Mouse (Mus musculus) c-Kit-negative CD71-positive TER-119-positive erythroid progenitor cells, embryonic 14.5 days (primary cell): ENCODE results near the gene Wdr18.
A peak's percentile ranks its signal among the peaks of the same experiment; 100 is the strongest.

ENCODE experiments used
- DNase-seq: peaks from one replicate; pipeline ENCODE4 v3.0.0-alpha.2; 2013; ENCODE audit warnings: low read depth, low spot score

Wdr18 gene

DNA sequence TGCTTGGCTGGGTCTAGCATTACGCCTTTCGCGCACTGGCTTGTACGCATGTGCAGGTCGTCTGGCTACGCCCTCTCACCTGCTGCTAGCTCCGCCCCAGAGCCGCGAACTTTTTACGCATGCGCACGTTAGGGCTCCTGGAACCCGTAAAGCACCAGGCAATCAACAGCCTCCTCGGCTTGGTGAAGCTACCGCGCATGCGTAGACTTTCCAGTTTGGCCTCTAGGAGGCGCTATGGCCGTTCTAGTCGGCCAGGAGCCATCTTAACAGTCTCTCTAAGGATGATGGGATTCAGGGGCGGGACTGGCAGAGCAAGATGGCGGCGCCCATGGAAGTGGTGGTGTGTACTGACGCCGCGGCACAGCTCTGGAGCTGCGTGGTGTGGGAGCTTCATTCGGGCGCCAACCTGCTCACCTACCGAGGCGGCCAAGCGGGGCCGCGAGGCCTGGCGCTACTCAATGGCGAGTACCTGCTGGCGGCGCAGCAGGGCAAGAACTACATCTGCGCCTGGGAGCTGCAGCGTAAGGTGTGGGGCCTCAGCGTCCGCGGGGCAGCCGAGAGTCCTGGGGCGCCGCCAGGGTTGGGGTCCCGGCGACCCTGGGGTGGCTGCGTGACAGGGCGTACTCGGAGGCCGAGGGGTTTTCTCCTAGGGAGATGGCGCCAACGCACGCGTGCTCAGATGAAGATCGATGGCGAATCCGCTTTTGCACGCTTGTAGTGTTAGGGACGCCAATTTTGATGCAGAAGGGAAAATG, at the start of gene Wdr18:
Gene Wdr18 (plus strand): TSS at position 306 of the 755 bp plus-strand sequence.
- peak; percentile 100 for DNase-seq

DNA sequence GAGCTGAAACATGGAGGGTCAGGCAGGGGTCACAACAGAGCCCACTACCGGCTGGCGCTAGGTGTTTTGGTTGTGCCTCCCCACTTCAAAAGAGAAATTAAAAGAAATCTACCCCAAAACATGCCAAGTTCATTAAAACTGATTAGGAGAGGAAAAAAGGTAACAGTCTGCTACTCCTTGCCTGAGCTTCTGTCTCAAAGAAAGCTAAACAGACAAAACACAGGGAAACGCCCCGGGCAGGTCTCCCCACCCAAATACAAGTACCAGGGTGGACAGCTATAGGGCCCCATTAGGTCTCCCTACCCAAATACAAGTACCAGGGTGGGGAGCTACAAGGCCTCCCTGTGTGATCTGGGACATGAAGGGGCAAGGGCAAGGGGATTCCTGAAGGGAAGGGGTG, 49.4 kb upstream of the Wdr18 start, which contains the start of gene Gm26602:
Gene Gm26602 (plus strand): TSS at position 301 of the 400 bp plus-strand sequence.
- DNase-seq, result no peak

DNA sequence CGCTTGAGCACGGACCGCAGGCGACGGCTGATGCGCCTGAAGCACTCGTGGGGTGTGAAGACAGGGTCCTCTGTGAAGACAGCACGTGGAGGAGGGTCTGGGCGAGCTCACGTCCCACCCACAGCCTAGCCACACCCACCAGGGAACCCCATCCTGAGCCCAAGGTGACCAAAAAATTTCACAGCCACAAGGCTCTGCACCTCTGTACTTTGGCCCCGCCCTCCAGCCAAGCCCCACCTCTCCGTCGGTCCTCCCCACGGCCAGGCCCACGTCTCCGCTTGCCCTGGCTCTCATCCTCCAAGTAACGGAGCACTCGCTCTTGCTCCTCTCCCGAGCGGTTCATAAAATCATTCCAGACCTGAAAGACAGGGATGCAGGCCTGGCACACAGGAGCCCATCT, 47.5 kb upstream of the Wdr18 start:
- DNase-seq, result no peak

DNA sequence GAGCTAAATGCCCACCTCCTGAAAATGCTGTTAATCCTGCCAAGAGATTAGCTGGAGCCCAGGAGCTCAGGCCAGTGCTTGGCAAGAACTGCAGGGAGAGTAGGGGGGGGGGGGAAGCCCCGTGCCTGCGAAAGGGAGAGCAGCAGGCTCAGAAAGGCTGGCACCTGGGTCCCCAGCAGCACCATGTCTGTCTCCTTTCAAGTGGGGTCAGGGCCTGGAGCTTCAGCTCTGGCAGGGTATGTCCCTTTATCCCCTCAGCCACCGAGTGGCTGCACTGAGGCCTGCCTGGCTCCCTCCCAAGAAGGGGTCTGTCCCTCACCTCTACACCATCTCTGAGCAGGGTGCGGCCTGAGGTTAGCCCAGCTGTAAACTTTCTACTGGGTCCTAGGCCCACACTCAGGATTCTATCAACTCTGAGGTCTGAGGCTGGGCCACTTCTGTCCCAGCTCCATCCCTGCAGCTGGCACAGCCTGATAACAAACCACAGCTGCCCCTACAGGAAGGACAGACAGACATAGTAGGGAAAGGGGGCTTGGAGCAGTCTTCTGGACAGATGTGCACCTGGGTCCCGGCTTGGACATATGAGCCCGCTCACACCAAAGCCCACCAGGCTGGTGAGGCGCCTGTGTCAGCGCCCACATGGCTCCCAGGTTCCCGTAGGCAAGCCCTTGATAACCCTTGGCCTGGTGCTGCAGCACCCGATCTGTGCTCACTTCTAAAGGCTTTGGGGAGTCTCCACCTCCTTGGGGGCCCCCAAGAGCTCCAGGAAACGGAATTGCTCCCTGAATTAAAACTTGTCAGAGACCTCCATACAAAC, 45.6 kb upstream of the Wdr18 start:
- DNase-seq, result no peak

DNA sequence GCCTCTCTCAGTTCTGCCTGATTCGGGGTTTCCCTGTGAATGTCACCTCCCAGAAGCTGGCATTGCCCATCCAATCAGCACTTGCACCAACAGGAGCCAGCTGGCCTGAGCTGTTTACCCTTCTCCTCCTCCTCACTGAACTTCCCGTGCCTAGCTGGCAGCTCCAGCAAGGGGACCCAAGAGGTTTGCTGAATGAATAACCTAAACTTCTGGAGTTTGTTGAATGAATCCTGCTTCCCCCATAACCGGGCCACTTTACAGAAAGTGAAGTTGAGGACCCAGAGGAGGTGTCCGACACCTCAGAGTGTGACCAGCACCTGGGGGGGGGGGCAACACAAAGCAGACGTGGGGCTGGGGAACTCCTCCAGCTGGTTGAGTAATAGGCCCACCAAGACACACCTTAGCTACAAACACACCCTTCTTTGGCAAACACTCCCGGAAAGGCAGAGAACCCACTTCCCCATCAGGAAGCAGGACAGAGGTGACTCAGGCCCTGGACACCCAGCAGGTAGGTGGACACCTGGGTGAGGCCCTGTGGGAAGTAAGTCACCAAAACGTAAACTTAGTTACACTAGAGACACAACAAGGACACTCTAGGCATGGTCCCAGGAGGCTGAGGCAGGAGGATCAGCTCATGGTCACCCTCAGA, 44.9 kb upstream of the Wdr18 start:
- DNase-seq, result no peak

DNA sequence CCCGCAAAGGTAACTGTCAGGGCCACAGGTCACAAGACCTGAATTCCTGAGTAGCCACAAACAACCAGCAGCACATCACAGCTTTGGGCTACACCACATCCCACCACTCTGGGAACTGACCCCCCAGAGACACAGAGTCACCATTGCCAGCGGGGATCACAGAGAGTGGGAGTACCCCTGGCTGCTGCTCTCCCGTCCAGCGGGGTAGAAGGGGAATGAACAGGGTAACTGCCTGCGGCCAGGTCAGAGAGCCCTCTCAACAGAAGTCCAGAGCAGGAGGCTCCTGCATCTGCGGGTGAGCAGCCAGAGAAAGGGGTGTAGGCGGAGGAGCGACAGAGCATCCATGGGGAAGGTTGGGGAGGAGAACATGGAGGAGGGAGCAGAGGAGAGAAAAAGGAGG, 43.9 kb upstream of the Wdr18 start:
- DNase-seq, result no peak

DNA sequence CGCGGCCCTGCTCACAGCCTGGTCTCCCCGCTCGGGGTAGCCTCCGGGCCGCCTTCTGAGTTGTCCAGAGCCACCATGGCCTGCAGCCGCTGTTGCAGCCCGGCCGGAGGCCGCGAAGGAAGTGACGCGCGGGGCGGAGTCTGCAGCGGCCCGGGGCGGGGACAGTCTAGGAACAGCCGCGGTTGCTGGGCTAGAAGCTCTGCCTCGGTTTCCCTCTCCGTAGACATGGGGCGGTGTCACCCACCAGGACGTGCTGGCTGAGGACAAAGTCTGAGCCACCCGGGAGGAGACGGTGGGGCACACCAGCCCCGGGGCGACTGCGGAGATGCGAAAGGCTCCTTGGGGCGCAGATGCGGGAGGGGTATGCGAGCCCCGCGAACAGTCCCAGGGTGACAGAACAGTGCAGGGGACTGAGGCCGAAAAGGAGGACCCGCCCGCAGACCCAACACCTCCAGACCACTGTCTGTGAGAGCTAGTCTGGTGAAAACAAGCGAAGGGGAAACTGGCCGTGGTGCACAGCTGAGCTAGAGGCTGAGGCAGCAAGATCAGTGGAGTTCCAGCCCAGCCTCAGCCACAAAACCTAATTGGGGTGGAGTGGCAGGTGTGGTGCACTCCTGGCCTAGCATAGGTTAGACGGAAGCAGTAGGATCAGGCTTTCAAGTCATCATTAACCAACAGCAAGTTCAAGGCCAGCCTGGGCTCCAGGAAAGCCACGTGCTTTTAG, 43.0 kb upstream of the Wdr18 start, which contains the start of gene Kiss1r:
Gene Kiss1r (plus strand): TSS at position 164 of the 724 bp plus-strand sequence.
- DNase-seq, result peak; percentile 67

DNA sequence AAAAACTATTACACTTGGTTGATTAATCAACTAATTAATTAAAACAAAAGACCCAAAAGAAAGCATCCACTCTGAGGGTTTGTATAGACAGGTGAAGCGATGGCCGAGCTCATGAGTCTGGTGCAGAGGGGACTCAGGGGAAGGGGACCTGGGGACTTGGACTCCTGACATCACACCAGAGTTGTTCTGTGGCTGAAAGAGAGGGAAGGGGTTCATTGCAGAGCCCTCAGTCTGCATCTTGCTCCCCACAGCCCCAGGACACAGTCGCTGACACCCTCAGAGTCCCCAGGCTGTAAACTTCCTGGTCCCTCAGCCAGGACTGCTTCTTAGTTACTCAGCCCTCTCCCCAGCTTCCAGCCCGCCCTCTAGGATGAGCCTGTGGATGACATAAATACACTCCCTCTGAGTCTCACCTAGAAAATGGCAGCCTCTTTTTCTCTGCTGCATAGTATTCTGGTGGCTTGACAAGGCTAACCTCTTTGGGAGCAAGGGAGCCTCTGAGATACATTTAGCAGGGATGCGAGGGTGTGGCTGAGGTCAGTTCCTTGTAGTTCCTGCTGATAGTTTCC, 42.3 kb upstream of the Wdr18 start:
- DNase-seq, result no peak

DNA sequence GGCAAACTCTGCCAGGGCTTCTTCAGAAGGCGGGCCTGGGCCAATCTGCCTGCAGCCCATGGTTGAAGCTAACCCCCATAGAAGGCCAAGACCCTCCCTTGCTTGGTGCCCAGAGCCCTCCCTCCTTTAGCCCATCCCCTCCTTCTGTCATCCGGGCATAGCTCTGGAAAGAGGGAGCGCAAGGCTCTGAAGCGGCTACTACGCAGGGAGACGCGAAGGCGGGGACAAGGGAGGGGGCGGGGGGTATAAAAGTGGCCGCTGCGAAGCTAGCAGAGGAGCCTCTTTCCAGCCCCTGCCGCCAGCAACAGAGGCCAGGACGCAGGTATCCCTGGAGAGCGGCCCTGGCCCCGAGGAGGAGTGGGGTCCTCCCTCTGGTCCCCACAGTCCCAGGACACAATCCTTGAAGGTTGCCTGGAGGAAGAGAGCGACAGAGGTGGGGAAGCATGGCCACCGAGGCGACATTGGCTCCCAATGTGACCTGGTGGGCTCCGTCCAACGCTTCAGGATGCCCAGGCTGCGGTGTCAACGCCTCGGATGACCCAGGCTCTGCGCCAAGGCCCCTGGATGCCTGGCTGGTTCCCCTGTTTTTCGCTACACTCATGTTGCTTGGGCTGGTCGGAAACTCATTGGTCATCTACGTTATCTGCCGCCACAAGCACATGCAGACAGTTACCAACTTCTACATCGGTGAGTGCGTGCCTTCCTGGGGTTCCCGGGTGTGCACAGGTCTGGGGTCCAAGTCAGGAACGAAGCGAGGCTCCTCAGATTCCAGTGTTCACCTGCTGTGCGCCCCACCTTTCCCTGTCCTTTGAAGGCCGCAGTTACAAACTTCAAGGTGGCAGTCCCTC, 41.5 kb upstream of the Wdr18 start:
- DNase-seq, result no peak

DNA sequence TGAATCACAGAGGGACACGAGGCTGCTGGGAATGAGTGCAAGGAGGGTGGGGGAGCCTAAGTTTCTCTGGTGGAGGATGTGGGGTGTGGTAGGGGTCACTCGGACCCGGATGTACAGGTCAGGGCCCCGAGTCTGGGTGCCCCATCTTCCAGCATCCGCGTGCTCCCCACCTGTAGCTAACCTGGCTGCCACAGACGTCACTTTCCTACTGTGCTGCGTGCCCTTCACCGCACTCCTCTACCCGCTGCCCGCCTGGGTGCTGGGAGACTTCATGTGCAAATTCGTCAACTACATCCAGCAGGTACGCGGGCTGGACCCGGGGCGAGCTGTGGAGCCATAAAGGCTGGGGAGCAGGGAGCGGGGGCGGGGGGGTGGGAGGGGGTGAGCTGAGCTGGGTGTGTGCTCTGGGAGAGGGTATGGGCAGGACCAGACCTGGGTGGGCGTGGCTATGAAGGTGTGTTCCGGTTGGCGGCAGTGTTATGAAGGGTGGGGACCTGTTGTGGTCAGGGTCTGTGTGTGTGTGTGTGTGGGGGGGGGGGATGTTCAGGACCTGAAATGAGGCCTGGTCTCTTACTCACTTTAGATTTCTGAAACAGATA, 40.6 kb upstream of the Wdr18 start:
- no peak for DNase-seq

DNA sequence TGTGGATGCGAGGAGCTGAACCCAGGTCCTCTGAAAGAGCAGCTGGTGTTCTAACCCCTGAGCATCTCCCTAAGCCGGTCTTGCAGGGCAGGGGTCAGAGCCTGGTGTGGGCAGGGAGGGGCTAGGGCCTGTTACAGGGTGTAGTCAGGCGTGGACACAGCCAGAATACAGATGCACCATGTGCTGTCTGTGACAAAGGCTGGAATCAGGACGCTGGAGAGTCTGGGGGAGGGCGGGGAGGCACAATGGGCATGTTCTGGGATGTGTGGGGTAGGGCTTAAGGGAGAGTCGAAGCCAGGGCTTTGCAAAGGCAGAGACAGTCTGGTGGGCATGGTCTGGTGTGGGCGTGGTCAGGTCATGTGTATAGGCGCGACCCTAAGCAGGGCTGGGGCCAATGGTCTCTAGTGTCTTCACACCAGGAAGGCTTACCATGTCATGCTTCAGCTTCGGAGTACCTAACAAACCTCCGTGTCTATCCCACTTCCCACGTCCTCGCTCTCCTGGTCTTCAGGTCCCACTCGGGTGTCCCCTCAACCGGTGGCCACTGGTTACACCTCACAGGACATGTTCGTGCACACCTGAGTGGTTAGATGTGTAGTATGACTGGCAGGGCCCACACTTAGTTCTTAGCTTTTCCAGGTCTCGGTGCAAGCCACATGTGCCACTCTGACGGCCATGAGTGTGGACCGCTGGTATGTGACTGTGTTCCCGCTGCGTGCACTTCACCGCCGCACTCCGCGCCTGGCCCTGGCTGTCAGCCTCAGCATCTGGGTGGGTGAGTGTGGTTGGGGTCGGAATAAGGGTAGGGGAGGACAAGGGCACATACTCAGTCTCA, 39.7 kb upstream of the Wdr18 start:
- no peak for DNase-seq

DNA sequence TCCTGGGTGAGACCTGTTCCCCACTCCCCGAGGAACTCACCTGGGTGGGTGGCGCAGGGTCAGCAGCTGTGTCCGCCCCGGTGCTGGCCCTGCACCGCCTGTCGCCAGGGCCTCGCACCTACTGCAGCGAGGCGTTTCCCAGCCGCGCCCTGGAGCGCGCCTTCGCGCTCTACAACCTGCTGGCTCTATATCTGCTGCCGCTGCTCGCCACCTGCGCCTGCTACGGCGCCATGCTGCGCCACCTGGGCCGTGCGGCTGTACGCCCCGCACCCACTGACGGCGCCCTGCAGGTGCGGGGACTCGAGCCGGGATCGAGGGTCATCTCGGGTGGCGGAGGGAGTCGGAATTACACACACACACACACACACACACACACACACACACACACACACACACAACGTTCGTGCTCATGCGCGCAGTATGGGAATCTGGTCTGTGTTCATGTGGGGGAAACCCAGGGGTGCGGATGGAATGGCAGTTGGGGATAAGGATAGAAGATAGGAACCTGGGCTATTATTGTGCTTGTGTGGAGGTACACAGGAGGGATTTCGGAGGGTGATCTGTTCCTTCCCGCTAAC, 38.9 kb upstream of the Wdr18 start, which contains the start of gene R3hdm4:
Gene R3hdm4 (minus strand): TSS at position 251 of the 578 bp plus-strand sequence.
- DNase-seq, result no peak

DNA sequence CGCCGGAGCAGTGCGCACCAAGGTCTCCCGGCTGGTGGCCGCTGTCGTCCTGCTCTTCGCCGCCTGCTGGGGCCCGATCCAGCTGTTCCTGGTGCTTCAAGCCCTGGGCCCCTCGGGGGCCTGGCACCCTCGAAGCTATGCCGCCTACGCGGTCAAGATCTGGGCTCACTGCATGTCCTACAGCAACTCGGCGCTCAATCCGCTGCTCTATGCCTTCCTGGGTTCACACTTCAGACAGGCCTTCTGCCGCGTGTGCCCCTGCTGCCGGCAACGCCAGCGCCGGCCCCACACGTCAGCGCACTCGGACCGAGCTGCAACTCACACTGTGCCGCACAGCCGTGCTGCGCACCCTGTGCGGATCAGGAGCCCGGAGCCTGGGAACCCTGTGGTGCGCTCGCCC, 38.4 kb upstream of the Wdr18 start:
- no peak for DNase-seq

DNA sequence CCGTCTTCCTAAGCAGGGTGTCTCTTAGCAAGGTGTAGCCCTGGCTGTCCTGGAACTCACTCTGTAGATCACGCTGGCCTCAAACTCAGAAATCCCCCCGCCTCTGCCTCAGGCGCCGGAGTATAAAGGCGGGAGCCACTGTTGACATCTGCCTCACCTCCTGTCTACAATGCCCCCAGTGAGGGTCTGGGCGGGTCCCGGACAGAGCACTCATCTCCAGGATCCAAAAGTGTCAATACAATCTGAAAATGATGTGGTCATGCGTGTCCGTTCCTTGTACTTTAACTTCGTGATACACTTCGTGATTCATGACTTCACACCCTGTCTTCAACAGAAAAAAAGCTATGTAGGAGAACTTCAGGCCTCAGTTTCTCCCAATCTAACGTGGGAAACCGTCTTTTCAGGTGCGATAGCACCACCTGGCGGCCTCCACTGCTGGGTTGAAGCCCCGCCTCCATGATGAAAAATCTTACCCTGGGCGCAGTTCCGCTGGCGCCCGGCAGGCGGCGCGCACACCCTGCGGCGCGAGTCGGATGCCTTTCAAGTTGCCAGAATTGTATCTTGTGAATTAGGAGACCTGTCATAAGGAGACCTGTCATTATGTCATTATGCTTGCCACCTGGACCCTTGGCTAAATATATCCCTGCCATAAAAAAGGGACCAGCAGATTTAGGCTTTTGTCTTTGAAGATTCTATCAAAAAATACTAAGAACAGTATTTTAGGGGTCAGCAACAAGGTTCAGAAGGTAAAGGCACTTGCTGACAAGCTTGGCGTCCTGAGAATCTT, 34.8 kb upstream of the Wdr18 start:
- peak; percentile 82 for DNase-seq

DNA sequence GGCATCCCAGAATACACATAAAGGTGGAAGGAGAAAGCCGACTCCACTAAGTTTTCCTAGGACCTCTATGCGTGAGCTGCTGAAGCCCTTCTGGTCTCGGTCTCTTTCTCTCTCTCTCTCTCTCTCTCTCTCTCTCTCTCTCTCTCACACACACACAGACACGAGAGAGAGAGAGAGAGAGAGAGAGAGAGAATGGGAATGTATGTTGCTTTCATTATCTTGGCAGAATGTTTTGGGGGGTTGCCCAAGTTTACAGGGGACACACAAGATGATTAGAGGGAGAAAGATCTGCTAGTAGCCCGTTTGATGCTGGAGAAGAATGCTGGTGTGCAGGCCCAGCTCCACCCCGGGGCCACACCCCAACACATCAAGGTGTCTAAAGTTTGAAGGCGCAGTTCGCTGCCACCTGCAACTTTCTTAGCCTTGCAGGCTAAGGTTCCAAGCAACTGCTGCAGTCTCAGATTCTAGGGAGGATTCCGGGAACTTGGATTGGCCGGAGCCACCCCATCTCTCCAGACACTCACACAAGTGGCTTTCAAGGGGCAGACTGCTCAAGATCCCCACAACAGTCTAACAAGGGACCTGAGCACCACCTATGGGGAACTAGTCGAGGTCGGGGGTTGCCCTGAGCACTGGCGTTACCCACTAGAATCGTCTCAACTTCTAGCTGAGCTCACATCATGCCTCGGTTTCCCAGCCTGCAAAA, 34.0 kb upstream of the Wdr18 start:
- DNase-seq, result no peak

DNA sequence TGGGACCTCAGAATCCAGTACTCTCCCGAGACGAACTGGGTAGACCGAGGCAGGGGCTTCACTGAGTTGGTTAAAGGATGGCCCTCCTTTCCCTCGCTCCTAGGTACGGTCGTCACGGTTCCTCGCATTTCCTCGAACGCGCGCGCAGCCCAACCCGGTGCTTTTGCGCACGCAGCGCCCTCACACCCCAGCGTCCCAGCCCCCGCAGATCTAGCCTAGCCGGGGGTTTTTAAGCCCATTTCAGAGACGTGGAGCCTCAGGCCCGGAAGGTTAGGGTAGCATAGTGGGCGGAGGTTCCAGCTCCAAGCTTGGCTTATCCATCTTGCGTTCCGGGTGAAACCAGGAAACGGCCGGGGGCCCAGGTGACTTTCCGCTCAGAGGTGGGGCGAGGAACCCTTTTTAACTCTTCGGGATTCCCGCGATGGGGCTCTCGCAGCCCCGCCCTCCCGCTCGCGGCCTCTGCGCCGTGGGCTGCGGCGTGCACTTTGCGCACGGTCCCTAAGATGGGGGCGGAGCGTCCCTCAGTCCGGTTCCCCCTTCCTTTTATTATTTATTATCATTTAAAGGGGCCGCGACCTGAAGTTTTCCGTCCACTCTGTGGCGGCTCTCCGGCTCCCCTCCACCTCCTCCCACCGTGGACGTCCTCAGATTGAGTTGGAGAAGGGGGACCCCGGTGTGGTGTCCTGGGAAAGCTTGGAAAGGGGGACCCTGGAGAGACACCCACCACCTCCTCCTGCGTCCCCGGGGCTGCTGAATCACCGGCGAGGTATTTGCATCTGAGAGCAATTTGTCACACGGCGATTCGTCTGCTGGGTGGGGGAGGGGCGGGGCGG, 33.2 kb upstream of the Wdr18 start, which contains the start of gene Arid3a:
Gene Arid3a (plus strand): TSS at position 553 of the 833 bp plus-strand sequence.
- peak; percentile 62 for DNase-seq
